Mouse (Mus musculus) cerebellum, adult 9-10 months (tissue): Measurements from ENCODE around the gene Olfr867.

Experiments
- DNase-seq: peaks from one replicate; pipeline ENCODE4 v3.0.0; 2022

The Olfr867 gene

GRCm38 (mm10) chr9:20057462-20057861, at the start of gene Olfr867:
Olfr867 (minus strand) TSS chr9:20057562.
- no peak for DNase-seq

GRCm38 (mm10) chr9:20098326-20098725, 41.0 kb upstream of the Olfr867 start, which contains the start of gene Olfr868:
Olfr868 (plus strand) TSS chr9:20098626.
- DNase-seq, result no peak

DNA sequence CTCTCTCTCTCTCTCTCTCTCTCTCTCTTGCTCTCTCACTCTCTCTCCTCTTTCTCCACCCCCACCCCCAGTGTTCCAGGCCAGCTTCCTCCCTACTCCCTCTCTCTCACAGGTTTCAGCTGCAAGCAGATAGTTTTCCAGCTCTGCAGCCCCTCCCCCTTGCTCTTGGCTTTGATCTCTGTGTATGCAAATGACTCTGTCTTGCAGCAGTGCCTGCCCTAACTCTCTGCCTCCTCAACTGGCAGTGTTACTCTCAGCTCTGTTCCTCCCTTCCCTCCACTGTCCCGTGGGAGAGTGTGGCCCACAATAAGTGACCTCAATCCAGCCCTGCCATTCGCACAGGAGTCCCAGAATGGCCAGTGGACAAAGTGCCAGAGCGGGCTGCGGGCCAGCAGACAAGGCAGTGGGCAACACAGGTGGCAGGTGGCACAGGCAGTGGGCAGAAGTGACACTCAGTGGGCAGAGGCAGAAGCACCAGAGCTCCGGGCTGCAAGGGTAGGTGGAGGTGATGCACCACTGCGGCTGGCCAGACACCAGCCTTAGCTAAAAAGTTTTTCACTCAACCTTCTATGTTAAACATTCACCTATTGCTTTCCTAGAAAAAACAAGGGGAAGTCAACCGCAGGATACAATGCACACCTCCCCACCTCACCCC, 16.3 kb upstream of the Olfr867 start:
- DNase-seq, result peak; percentile 1

- no peak for DNase-seq
These were observed 13.9 kb upstream of the Olfr867 start for GRCm38 (mm10) chr9:20071291-20071690.

- no peak for DNase-seq
These were observed 12.9 kb upstream of the Olfr867 start for GRCm38 (mm10) chr9:20070236-20070635.

DNA sequence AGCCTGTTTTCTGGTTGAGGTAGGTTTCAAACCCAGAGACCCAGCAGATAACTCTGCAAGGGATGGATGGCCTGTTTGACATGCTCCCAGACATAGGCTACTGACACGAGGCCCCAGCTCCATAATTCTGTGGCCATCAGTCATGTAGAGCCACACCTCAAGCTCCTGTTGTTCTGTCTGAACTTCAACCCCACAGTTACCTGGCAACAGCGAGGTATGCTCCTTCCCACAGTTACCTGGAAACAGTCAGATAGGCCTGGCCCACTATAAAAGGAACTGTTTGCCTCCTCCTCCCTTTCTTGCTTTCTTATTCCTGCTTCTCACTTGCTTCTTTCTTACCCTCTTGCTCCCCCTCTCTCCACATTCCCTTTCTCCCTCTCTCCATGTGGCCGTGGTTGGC, 9.4 kb downstream of the Olfr867 start:
- DNase-seq, result no peak

- DNase-seq, result no peak
These were observed 29.4 kb downstream of the Olfr867 start, which contains the start of gene Olfr866 for GRCm38 (mm10) chr9:20027935-20028334. Olfr866 (minus strand) TSS chr9:20028035.
